Mouse (Mus musculus) induced T-regulatory cell, adult 2 months (primary cell): ENCODE data around the gene Cd2bp2.
A peak's percentile ranks its signal among the peaks of the same experiment; 100 is the strongest.

ENCODE experiments used
- DNase-seq: peaks from one replicate; pipeline ENCODE4 v3.0.0-alpha.2; 2012; ENCODE audit warnings: low read depth

Cd2bp2 gene

GRCm38 (mm10) chr7:127195544-127196295 is at the start of gene Cd2bp2:
Cd2bp2 (minus strand) TSS chr7:127196050.
- DNase-seq = peak; percentile 98

DNA sequence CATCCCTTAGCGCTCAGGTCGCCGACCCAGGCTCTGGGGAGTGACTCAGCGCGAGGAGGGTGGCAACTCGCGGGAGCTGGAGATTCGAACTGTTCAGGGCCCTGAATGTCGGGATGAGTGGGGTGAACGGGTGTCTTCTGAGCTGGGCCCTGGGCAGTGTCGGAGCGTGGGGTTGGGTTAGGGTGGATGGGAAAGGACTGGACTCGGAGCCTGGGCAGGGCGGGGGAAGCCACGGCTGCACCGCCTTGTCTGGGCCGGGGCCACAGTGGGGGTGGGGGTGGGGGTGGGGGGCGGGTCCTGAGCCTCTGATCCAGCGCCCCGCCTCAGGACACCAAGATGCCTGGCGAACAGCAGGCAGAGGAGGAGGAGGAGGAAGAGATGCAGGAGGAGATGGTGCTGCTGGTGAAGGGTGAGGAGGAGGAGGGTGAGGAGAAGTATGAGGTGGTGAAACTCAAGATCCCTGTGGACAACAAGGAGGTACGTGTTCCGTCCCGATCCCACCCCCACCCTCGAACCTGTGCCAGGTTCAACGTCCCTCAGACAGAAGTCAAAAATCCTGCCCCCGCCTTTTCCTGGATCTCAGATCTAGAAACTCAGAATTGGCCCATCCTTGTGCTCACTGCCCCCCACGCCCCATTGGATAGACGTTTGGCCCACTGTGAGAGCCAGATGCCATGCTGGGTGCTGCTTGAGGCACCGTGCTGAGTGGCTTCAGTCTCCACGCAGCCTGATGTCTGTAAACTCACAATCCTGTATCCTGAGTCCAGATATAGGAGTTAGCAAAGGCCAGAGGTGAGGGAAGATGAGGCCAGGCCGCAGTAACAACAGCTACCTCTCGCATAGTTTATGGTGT is 49.0 kb upstream of the Cd2bp2 start:
- DNase-seq = no peak

DNA sequence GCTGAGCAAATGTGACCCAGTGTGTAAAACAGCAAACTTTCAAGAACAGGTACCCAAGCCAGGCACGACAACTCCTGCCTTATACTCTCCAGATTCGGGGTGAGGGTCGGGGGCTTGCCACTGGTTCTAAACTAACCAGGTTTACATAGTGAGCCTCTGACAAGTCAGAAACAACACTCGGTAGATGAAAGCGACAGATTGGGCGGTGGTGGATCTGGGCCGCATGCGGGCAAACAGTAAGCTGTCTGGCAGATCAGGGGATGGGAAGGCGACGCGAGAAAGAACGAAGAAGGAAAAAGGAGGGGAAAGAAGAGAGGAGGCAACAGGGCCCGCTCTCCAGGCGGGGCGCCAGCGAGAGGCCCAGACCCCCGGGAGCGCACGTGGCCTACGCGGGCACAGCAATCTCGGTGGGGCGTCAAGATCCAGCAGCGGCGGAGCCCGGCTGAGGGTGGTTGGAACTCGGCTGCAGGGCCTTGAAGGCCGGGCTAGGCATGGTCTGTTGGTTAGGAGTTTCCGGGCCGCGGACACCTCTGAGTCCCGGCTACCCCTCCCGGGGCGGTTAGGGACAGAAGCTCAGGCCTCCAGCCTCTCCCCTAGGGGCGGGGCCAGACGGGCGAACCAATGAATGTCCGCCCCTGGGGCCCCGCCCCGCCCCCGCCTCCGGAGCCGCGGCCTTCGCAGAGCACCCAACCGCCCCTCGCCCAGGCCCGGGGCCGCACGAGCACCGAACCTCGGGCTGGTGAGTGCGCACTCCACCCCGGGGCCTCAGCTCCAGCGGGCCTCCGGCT is 48.2 kb upstream of the Cd2bp2 start, which contains the start of gene Zfp771:
Gene Zfp771 (plus strand): TSS at position 405 of the 788 bp plus-strand sequence.
- peak; percentile 95 for DNase-seq

DNA sequence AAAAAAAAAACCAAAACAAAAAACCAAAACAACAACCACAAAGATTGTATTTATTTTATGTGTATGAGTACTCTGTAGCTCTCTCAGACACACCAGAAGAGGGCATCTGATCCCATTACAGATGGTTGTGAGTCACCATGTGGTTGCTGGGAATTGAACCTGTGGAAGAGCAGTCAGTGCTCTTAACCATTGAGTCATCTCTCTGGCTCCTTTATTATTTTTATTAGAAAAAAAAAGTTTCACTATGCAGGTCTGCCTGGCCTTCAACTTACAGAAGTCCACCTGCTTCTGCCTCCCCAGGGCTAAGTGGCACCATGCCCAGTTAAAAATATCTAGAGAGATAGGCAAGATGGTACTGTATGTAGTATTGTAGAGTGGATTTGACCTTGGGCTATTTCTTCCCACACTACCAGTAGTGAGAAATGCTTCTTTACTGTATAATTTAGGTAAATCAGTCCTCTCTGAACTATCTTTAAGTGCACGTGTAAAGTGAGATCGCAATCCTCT is 47.6 kb upstream of the Cd2bp2 start:
- DNase-seq = no peak

DNA sequence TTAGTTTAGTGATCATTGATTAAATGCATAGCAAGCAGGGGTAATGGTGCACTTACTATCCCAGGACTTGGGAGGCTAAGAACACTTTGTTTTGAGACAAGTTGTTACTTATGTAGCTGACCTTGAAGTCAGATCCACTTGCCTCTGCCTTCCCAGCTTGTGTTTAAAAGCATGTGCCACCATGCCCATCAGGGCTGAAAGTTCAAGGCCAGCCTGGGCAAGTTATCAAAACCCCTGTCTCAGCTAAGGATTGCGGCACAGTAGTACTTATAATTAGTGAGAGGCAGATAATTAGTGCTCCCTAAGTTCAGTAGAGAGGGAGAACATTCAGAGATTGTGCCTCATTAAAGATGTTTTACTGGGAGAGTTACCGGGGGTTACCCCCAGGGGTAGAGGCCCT is 38.9 kb upstream of the Cd2bp2 start:
- DNase-seq = no peak

DNA sequence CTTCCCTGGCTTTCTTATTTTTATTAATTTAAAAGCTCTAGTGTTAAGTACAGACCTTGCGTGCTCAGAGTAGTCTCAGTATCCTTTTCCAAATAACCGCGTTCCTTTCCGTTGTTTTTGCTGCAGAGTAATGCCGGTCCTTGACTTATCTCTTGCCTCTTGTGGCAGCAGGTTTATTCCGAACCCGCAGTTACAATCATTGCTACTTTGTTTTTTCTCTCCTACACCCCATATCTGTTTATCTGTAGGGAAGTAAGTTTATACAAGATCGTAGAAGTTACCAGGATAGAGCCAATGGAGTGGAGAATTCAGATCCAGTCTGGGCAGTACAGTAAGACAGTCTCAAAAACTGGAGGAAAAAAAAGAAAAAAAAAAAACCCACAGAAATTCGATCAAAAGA is 37.9 kb upstream of the Cd2bp2 start:
- no peak for DNase-seq

- no peak for DNase-seq
Observed at GRCm38 (mm10) chr7:127233368-127233749, 37.5 kb upstream of the Cd2bp2 start.

DNA sequence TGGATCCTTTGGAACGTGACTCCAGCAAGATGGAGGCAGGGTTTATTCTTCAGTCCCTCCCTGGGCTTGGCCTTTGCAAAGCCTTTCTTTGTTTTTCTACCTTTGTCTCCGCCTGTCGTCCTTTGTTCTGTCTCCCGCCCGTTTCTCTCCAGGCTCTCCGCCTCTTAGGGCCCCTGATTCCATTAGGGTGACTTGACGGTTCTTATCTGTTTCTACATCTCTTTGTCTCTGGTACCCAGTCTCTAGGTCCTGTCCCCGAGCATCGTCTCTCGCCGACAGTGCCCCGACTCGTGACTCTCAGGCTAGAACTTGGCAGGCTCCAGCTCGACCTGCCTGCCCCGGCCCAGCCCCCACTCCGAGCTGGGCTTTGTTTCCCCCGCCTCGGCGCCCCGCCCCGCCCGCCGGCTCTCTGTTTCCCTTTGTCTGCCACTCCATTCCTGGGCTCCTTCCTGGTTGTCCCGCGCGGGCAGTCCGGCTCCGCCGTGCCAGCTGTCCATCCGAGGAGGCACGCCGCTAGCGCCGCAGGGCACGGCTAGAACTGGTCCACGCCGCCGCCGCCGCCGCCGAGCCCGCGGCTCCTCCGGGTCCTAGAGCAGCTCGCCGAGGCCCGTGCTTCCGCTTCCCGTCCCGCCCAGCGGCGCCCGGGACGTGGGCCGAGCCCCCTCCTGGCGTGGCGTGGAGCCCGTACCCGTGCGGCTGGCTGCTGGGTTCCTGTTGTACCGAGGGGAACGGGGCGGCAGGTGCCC is 36.9 kb upstream of the Cd2bp2 start, which contains the start of the genes Zfp553 and Sept1:
Gene Zfp553 (plus strand): TSS at position 440 of the 746 bp plus-strand sequence.
Gene Sept1 (minus strand): TSS at position 509 of the 746 bp plus-strand sequence.
- DNase-seq = peak; percentile 91

- no peak for DNase-seq
Observed at GRCm38 (mm10) chr7:127231826-127232621, 36.2 kb upstream of the Cd2bp2 start.

- DNase-seq = no peak
Observed at GRCm38 (mm10) chr7:127231376-127231775, 35.5 kb upstream of the Cd2bp2 start.

GRCm38 (mm10) chr7:127228615-127229303 is 32.9 kb upstream of the Cd2bp2 start:
- DNase-seq = peak; percentile 96

DNA sequence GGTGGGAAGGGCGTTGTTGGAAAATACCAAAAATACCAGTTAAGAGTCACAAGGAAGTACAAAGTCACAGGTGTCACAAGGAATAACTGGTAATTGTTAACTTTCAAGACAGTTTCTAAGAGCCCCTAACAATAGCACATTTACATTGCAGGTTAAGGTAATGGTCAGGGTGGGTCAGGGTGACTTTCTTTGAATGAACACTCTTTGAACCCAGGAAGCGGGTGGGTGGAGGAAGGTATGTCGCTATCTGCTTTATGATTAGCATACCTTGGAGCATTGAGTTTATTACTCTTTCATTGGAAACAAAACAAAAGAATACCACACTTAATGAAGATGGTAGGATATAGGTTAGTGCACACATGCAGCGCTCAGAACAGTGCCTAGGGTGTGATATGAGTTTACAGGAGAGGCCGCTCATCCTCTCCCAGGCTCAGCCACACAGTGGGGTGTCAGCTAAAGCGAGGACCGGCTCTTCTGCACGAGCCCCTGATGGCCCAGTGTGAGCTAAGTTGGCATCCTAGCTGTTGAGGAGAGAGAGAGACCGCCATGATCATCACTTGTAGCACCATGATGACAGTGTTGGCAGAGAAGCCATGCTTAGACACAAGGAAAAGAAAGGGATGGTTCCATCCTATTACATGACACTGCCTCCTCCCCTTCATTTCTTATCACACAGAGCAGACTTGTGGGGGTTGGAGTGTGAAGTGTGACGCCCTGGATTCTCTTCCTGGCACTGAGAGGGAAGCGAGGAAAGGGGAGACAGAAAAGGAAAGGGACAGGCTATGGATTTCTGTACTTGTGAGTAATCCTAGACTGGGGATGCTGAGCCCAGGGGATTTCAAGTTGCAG is 29.5 kb upstream of the Cd2bp2 start:
- DNase-seq = no peak

- DNase-seq = no peak
Observed at GRCm38 (mm10) chr7:127224616-127225015, 28.8 kb upstream of the Cd2bp2 start.

- DNase-seq = no peak
Observed at GRCm38 (mm10) chr7:127223515-127224478, 27.9 kb upstream of the Cd2bp2 start.

- no peak for DNase-seq
Observed at GRCm38 (mm10) chr7:127223106-127223505, 27.3 kb upstream of the Cd2bp2 start.

DNA sequence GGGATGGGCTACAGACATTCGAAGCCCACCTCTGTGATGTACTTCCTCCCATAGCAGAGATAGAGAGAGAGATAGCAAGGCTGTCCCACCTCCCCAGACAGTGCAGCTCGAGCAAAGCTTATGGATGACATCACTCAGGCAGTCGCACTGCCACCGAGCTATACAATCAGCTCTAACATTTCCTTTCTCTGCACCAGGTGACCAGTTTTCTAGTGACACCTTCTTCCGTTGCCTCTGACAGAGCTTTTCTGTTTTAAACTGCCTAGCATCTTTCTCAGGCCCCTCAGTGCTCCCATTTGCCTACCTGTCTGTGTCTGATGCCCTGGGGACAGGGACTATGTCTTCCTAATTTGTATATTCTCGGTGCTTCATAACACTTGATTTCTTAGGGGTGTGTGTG is 24.6 kb upstream of the Cd2bp2 start:
- DNase-seq = peak; percentile 76

GRCm38 (mm10) chr7:127218670-127219069 is 22.8 kb upstream of the Cd2bp2 start:
- no peak for DNase-seq
